Mouse (Mus musculus): ENCODE results near the gene Hipk1. TPM values are rescaled to one million over a fixed set of nuclear protein-coding genes. Genes with fewer than 3 reads are reported as not detected.

Gene Hipk1
- polyA plus RNA-seq, 2 experiments, result 16.6 to 27.3 TPM

DNA sequence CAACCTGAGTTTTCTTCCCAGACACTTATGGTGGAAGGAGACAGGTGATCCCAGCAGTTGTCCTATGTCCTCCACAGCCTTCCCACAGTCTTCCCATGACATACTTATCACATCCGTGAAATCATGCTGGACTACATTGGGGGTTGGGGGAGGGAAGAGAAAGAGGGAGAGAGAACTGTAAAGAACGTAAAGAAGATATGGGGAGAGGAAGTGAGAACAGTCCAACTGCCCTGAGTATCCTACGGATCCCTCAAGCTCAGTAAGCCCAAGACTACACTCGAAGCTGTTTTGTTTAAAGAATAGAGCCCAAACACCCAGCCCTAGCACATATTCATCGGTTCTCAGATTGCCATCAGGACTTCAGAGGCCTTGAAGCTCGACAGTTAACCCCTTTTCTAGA is 12.7 kb downstream of the Hipk1 start:
- DNase-seq (ENCODE audit: low spot score), result no peak
- no peak overlapping the region for H3K4me2 ChIP-seq (replicated peaks; ENCODE audit: low read depth, low read length, severe bottlenecking)
- H3K4me1 ChIP-seq (ENCODE audit: control insufficient read depth, insufficient read depth, low read length), result no peaks in the 10 kb centered on the region
- H3K9ac ChIP-seq (ENCODE audit: low read depth, low read length, severe bottlenecking), result no peak overlapping the region
- H3K27me3 ChIP-seq (ENCODE audit: control insufficient read depth, insufficient read depth, low read length), result no peaks in the 10 kb centered on the region
- 90% methylated on average over 6 of the region's 6 CpGs for WGBS
- no peak for TF ChIP-seq POLR2A (IDR thresholded peaks at IDR 0.05; ENCODE audit: borderline replicate concordance, extremely low read depth, insufficient read depth, insufficient read length)
- H3K9me3 ChIP-seq (ENCODE audit: control insufficient read depth, low read length), result no peaks in the 10 kb centered on the region
- H3K36me3 ChIP-seq (ENCODE audit: control insufficient read depth, insufficient read depth, low read length), result peaks cover 12% of the 10 kb centered on the region
- no peak overlapping the region for H3K27ac ChIP-seq (replicated peaks; ENCODE audit: low read depth, low read length)
- no peak overlapping the region for H3K4me3 ChIP-seq (replicated peaks; ENCODE audit: low read length)
- ATAC-seq (ENCODE audit: low FRiP score, low read depth), result no peak

DNA sequence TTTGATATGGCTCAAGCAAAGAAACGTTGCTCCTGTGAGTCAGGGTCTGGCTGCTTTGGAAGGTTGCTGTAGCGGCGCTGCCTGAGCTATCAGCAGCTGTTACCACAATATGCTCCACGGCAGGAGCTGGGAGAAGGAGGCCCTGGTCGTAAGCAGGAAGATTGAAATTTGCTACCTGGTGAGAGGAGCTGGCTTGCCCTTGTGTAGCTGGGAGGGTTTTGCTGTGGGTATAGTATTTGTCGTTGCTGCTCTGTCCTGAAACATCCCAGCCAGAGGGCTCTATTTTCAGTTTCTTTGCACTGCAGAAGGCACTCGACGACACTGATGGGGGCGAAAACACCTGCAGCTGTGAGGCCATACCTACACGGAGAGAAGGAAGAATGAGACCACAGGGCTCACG is 13.4 kb downstream of the Hipk1 start:
- no peaks in the 10 kb centered on the region for H3K9me3 ChIP-seq (ENCODE audit: control insufficient read depth, low read length)
- H3K4me1 ChIP-seq (ENCODE audit: control insufficient read depth, insufficient read depth, low read length), result no peaks in the 10 kb centered on the region
- WGBS, result 85% methylated on average over 11 of the region's 11 CpGs
- no peak overlapping the region for H3K4me2 ChIP-seq (replicated peaks; ENCODE audit: low read depth, low read length, severe bottlenecking)
- H3K27me3 ChIP-seq (ENCODE audit: control insufficient read depth, insufficient read depth, low read length), result no peaks in the 10 kb centered on the region
- H3K27ac ChIP-seq (replicated peaks; ENCODE audit: low read depth, low read length), result no peak overlapping the region
- H3K9ac ChIP-seq (ENCODE audit: low read depth, low read length, severe bottlenecking), result no peak overlapping the region
- H3K4me3 ChIP-seq (replicated peaks; ENCODE audit: low read length), result no peak overlapping the region
- DNase-seq (ENCODE audit: low spot score) (no peak), ATAC-seq (ENCODE audit: low FRiP score, low read depth) (no peak)
- no peak for TF ChIP-seq POLR2A (IDR thresholded peaks at IDR 0.05; ENCODE audit: borderline replicate concordance, extremely low read depth, insufficient read depth, insufficient read length)
- H3K36me3 ChIP-seq (ENCODE audit: control insufficient read depth, insufficient read depth, low read length), result peaks cover 12% of the 10 kb centered on the region

DNA sequence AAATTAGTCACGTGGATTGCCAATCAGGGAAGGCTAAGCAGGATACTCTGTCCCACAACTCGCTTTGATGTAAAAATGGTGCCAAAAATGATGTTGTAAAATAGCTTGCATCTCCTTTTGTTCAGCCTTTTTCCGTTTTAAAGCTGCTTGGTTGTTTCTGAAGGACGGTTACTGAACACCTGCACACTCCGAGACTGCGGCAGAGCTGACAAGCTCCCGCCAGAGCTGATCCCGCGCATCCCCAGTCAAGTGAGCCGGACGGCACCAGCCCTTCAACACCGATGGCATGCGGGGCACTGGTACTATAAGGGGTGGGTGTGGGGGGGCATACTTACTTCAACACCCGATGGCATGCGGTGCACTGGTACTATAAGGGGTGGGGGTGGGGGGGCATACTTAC is 17.4 kb downstream of the Hipk1 start:
- WGBS, result 71% methylated on average over 15 of the region's 15 CpGs
- ATAC-seq (ENCODE audit: low FRiP score, low read depth), result no peak

DNA sequence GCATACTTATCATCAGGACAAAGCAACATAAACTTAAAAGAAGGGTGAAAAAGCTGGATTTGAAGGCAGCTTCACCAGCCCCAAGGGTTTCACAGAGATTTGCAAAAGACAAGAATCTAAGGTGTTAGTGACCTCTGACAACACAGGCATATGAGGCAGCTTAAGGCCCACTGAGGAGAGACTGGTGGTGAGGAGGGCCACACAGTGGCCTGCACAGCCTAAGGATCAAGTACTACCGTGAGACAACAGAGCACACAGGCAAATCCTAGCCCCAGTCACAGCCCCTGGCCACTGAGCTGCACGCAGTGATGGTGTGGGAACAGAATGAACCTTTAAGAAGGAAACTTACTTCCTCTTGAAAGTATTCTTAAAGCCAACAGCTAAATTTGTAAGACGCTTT is 17.9 kb downstream of the Hipk1 start:
- Histone ChIP-seq H3K9me3 (ENCODE audit: control insufficient read depth, low read length) (no peaks in the 10 kb centered on the region), H3K4me1 (ENCODE audit: control insufficient read depth, insufficient read depth, low read length) (peaks cover 9% of the 10 kb centered on the region), H3K4me2 (replicated peaks; ENCODE audit: low read depth, low read length, severe bottlenecking) (no peak overlapping the region), H3K27me3 (ENCODE audit: control insufficient read depth, insufficient read depth, low read length) (no peaks in the 10 kb centered on the region), H3K36me3 (ENCODE audit: control insufficient read depth, insufficient read depth, low read length) (peaks cover 30% of the 10 kb centered on the region), H3K27ac (replicated peaks; ENCODE audit: low read depth, low read length) (no peak overlapping the region), H3K9ac (ENCODE audit: low read depth, low read length, severe bottlenecking) (no peak overlapping the region), H3K4me3 (replicated peaks; ENCODE audit: low read length) (no peak overlapping the region)
- WGBS, result 76% methylated on average over 3 of the region's 3 CpGs
- DNase-seq (ENCODE audit: low spot score) (no peak), ATAC-seq (ENCODE audit: low FRiP score, low read depth) (no peak)
- no peak for TF ChIP-seq POLR2A (IDR thresholded peaks at IDR 0.05; ENCODE audit: borderline replicate concordance, extremely low read depth, insufficient read depth, insufficient read length)

More for the DNA sequence above, 17.4 kb downstream of the Hipk1 start:
- no peaks in the 10 kb centered on the region for H3K9me3 ChIP-seq (ENCODE audit: control insufficient read depth, low read length)
- no peak overlapping the region for H3K27ac ChIP-seq (replicated peaks; ENCODE audit: low read depth, low read length)
- no peaks in the 10 kb centered on the region for H3K27me3 ChIP-seq (ENCODE audit: control insufficient read depth, insufficient read depth, low read length)
- no peak overlapping the region for H3K9ac ChIP-seq (ENCODE audit: low read depth, low read length, severe bottlenecking)
- H3K4me3 ChIP-seq (replicated peaks; ENCODE audit: low read length), result no peak overlapping the region
- peaks cover 9% of the 10 kb centered on the region for H3K4me1 ChIP-seq (ENCODE audit: control insufficient read depth, insufficient read depth, low read length)
- H3K4me2 ChIP-seq (replicated peaks; ENCODE audit: low read depth, low read length, severe bottlenecking), result no peak overlapping the region
- DNase-seq (ENCODE audit: low spot score), result no peak
- H3K36me3 ChIP-seq (ENCODE audit: control insufficient read depth, insufficient read depth, low read length), result peaks cover 25% of the 10 kb centered on the region
- TF ChIP-seq POLR2A (IDR thresholded peaks at IDR 0.05; ENCODE audit: borderline replicate concordance, extremely low read depth, insufficient read depth, insufficient read length), result no peak

DNA sequence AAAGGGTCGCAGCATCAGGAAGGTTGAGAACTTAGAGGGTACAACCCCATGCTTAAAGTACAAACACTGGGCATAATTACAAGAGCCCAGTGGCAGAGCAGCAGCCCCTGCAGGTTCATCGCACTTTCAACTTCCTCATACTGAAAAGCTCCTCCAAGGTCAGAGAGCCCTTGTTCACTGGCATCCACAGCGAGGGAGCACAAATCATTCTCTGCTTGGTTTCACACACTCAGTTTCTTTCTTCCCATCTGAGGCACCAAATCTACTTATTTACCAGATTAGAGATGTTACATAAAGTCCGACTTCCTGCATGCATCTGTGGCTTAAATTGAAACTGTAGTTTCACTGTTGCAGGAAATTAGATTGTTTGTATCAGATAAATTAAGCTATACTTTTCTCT is 18.5 kb downstream of the Hipk1 start:
- Histone ChIP-seq H3K36me3 (ENCODE audit: control insufficient read depth, insufficient read depth, low read length) (peaks cover 34% of the 10 kb centered on the region), H3K4me1 (ENCODE audit: control insufficient read depth, insufficient read depth, low read length) (peaks cover 9% of the 10 kb centered on the region), H3K4me2 (replicated peaks; ENCODE audit: low read depth, low read length, severe bottlenecking) (no peak overlapping the region), H3K27me3 (ENCODE audit: control insufficient read depth, insufficient read depth, low read length) (no peaks in the 10 kb centered on the region), H3K4me3 (replicated peaks; ENCODE audit: low read length) (no peak overlapping the region), H3K9me3 (ENCODE audit: control insufficient read depth, low read length) (no peaks in the 10 kb centered on the region), H3K9ac (ENCODE audit: low read depth, low read length, severe bottlenecking) (no peak overlapping the region), H3K27ac (replicated peaks; ENCODE audit: low read depth, low read length) (no peak overlapping the region)
- 89% methylated on average over 4 of the region's 4 CpGs for WGBS
- TF ChIP-seq POLR2A (IDR thresholded peaks at IDR 0.05; ENCODE audit: borderline replicate concordance, extremely low read depth, insufficient read depth, insufficient read length), result no peak
- DNase-seq (ENCODE audit: low spot score), result no peak
- ATAC-seq (ENCODE audit: low FRiP score, low read depth), result no peak
